Mouse (Mus musculus): ENCODE results near the gene Mfsd12. TPM values are rescaled to one million over a fixed set of nuclear protein-coding genes. Genes with fewer than 3 reads are reported as not detected.

Mfsd12 gene
- polyA plus RNA-seq, 1 experiment from 2014 or later = 12.9 TPM

- H3K4me2 ChIP-seq (replicated peaks) = peak overlapping the region; percentile 49
- peaks cover 71% of the 10 kb centered on the region for H3K27me3 ChIP-seq
- WGBS = 7% methylated on average over 51 of the region's 55 CpGs
- peak overlapping the region; percentile 32 for H3K9ac ChIP-seq
- peaks cover 11% of the 10 kb centered on the region for H3K36me3 ChIP-seq
- ATAC-seq (ENCODE audit: low FRiP score) = no peak
- peak overlapping the region; percentile 52; the same call in 1 of the 2 replicates for H3K27ac ChIP-seq
- H3K9me3 ChIP-seq (replicated peaks) = no peaks in the 10 kb centered on the region
- H3K4me3 ChIP-seq = peak overlapping the region; percentile 21
- H3K4me1 ChIP-seq = peaks cover 35% of the 10 kb centered on the region
Measured at GRCm38 (mm10) chr10:81346453-81347067, 10.7 kb upstream of the Mfsd12 start.

GRCm38 (mm10) chr10:81349146-81349545, 8.1 kb upstream of the Mfsd12 start:
- H3K4me1 ChIP-seq = peaks cover 29% of the 10 kb centered on the region
- 4% methylated on average over 12 of the region's 12 CpGs for WGBS
- peaks cover 46% of the 10 kb centered on the region for H3K27me3 ChIP-seq
- no peaks in the 10 kb centered on the region for H3K9me3 ChIP-seq (replicated peaks)
- H3K4me3 ChIP-seq = peak overlapping the region; percentile 91
- H3K27ac ChIP-seq = no peak overlapping the region
- peaks cover 11% of the 10 kb centered on the region for H3K36me3 ChIP-seq
- no peak for ATAC-seq (ENCODE audit: low FRiP score)
- peak overlapping the region; percentile 80 for H3K9ac ChIP-seq
- peak overlapping the region; percentile 92 for H3K4me2 ChIP-seq (replicated peaks)

GRCm38 (mm10) chr10:81349961-81350350, 7.3 kb upstream of the Mfsd12 start:
- H3K4me1 ChIP-seq = peaks cover 29% of the 10 kb centered on the region
- H3K9me3 ChIP-seq (replicated peaks) = no peaks in the 10 kb centered on the region
- peak overlapping the region; percentile 70 for H3K27ac ChIP-seq
- H3K9ac ChIP-seq = peak overlapping the region; percentile 80
- peaks cover 11% of the 10 kb centered on the region for H3K36me3 ChIP-seq
- ATAC-seq (ENCODE audit: low FRiP score) = peak; percentile 32
- peak overlapping the region; percentile 91 for H3K4me3 ChIP-seq
- WGBS = 1% methylated on average over 29 of the region's 29 CpGs
- peaks cover 39% of the 10 kb centered on the region for H3K27me3 ChIP-seq
- peak overlapping the region; percentile 92 for H3K4me2 ChIP-seq (replicated peaks)

- H3K9ac ChIP-seq = peak within 1 kb of the TSS; percentile 80
- peak within 1 kb of the TSS; percentile 70 for H3K27ac ChIP-seq
- H3K36me3 ChIP-seq = peaks cover 11% of the 10 kb centered on the region
- H3K4me2 ChIP-seq (replicated peaks) = peak within 1 kb of the TSS; percentile 92
- peak; percentile 96 for ATAC-seq (ENCODE audit: low FRiP score)
- peaks cover 29% of the 10 kb centered on the region for H3K4me1 ChIP-seq
- WGBS = under 1% methylated on average over 53 of the region's 54 CpGs
- peaks cover 36% of the 10 kb centered on the region for H3K27me3 ChIP-seq
- H3K9me3 ChIP-seq (replicated peaks) = no peaks in the 10 kb centered on the region
- H3K4me3 ChIP-seq = peak within 1 kb of the TSS; percentile 91
Measured at GRCm38 (mm10) chr10:81350351-81351063, 6.8 kb upstream of the Mfsd12 start, which contains the start of gene Hmg20b. TSS of gene Hmg20b (minus strand) at chr10:81350480.

- H3K27me3 ChIP-seq = peaks cover 30% of the 10 kb centered on the region
- no peak for ATAC-seq (ENCODE audit: low FRiP score)
- H3K4me1 ChIP-seq = peaks cover 26% of the 10 kb centered on the region
- H3K36me3 ChIP-seq = peaks cover 11% of the 10 kb centered on the region
- H3K4me3 ChIP-seq = no peak overlapping the region
- H3K27ac ChIP-seq = no peak overlapping the region
- 0 out of 2 replicates have a peak overlapping the region, but pooled peaks have one; percentile 8 for H3K4me2 ChIP-seq (replicated peaks)
- no peak overlapping the region for H3K9ac ChIP-seq
- 26% methylated on average over 9 of the region's 9 CpGs for WGBS
- no peaks in the 10 kb centered on the region for H3K9me3 ChIP-seq (replicated peaks)
Measured at GRCm38 (mm10) chr10:81351678-81352291, 5.5 kb upstream of the Mfsd12 start.

GRCm38 (mm10) chr10:81354738-81355477, 2.4 kb upstream of the Mfsd12 start:
- no peak overlapping the region for H3K27ac ChIP-seq

GRCm38 (mm10) chr10:81355533-81355932, 1.8 kb upstream of the Mfsd12 start:
- Histone ChIP-seq H3K27me3 (peaks cover 22% of the 10 kb centered on the region), H3K9ac (no peak overlapping the region), H3K4me3 (no peak overlapping the region), H3K36me3 (no peaks in the 10 kb centered on the region), H3K4me2 (replicated peaks) (no peak overlapping the region), H3K9me3 (replicated peaks) (no peaks in the 10 kb centered on the region), H3K4me1 (peaks cover 28% of the 10 kb centered on the region), H3K27ac (no peak overlapping the region)
- WGBS = 95% methylated on average over 4 of the region's 4 CpGs
- ATAC-seq (ENCODE audit: low FRiP score) = no peak

More at GRCm38 (mm10) chr10:81354738-81355477, 2.4 kb upstream of the Mfsd12 start:
- no peaks in the 10 kb centered on the region for H3K36me3 ChIP-seq
- H3K9me3 ChIP-seq (replicated peaks) = no peaks in the 10 kb centered on the region
- no peak for ATAC-seq (ENCODE audit: low FRiP score)
- peaks cover 21% of the 10 kb centered on the region for H3K27me3 ChIP-seq
- H3K9ac ChIP-seq = no peak overlapping the region
- no peak overlapping the region for H3K4me3 ChIP-seq
- 71% methylated on average over 9 of the region's 9 CpGs for WGBS
- no peak overlapping the region for H3K4me2 ChIP-seq (replicated peaks)
- peaks cover 25% of the 10 kb centered on the region for H3K4me1 ChIP-seq

GRCm38 (mm10) chr10:81356352-81356990, 820 bp upstream of the Mfsd12 start:
- Histone ChIP-seq H3K4me2 (replicated peaks) (peak overlapping the region; percentile 99), H3K36me3 (no peaks in the 10 kb centered on the region), H3K4me1 (peaks cover 35% of the 10 kb centered on the region), H3K4me3 (0 out of 2 replicates have a peak overlapping the region, but pooled peaks have one; percentile 77), H3K27me3 (peaks cover 22% of the 10 kb centered on the region), H3K9ac (no peak overlapping the region), H3K27ac (no peak overlapping the region), H3K9me3 (replicated peaks) (no peaks in the 10 kb centered on the region)
- ATAC-seq (ENCODE audit: low FRiP score) = no peak
- 58% methylated on average over 12 of the region's 12 CpGs for WGBS

- WGBS = 27% methylated on average over 4 of the region's 4 CpGs
- Histone ChIP-seq H3K27me3 (peaks cover 34% of the 10 kb centered on the region), H3K9ac (peak overlapping the region; percentile 84), H3K4me3 (peak overlapping the region; percentile 77), H3K4me2 (replicated peaks) (peak overlapping the region; percentile 99), H3K36me3 (no peaks in the 10 kb centered on the region), H3K9me3 (replicated peaks) (no peaks in the 10 kb centered on the region), H3K4me1 (peaks cover 37% of the 10 kb centered on the region), H3K27ac (no peak overlapping the region)
- ATAC-seq (ENCODE audit: low FRiP score) = no peak
Measured at GRCm38 (mm10) chr10:81358209-81358608, 918 bp downstream of the Mfsd12 start.

GRCm38 (mm10) chr10:81358841-81359240, 1.6 kb downstream of the Mfsd12 start:
- peaks cover 40% of the 10 kb centered on the region for H3K27me3 ChIP-seq
- no peak overlapping the region for H3K4me3 ChIP-seq
- no peak overlapping the region; the same call in 1 of the 2 replicates for H3K9ac ChIP-seq
- peak overlapping the region; percentile 99 for H3K4me2 ChIP-seq (replicated peaks)
- peaks cover 43% of the 10 kb centered on the region for H3K4me1 ChIP-seq
- no peak for ATAC-seq (ENCODE audit: low FRiP score)
- no peak overlapping the region for H3K27ac ChIP-seq
- H3K9me3 ChIP-seq (replicated peaks) = no peaks in the 10 kb centered on the region
- 68% methylated on average over 1 of the region's 1 CpGs for WGBS
- H3K36me3 ChIP-seq = no peaks in the 10 kb centered on the region

- no peak overlapping the region for H3K27ac ChIP-seq
- no peaks in the 10 kb centered on the region for H3K9me3 ChIP-seq (replicated peaks)
- peaks cover 51% of the 10 kb centered on the region for H3K27me3 ChIP-seq
- H3K4me2 ChIP-seq (replicated peaks) = no peak overlapping the region
- WGBS = 72% methylated on average over 8 of the region's 8 CpGs
- H3K9ac ChIP-seq = peak overlapping the region; percentile 1; the same call in 1 of the 2 replicates
- ATAC-seq (ENCODE audit: low FRiP score) = no peak
- H3K36me3 ChIP-seq = no peaks in the 10 kb centered on the region
- peaks cover 62% of the 10 kb centered on the region for H3K4me1 ChIP-seq
- H3K4me3 ChIP-seq = no peak overlapping the region
Measured at GRCm38 (mm10) chr10:81360721-81361120, 3.4 kb downstream of the Mfsd12 start.
